Mouse (Mus musculus) liver, embryonic 13.5 days (tissue): ENCODE measurements around the gene Disp1. TPM values are rescaled to one million over a fixed set of nuclear protein-coding genes. Genes with fewer than 3 reads are reported as not detected.

Source experiments
- ATAC-seq: fragments of 200-750 bp; cut with Nextera tagmentation; 2 replicates; pipeline ENCODE4 v1.8.0; 2017; ENCODE audit warnings: low read depth, mild to moderate bottlenecking, moderate number of reproducible peaks, moderate library complexity
- DNase-seq: peaks from one replicate; pipeline ENCODE4 v3.0.0; 2022
- H3K27ac ChIP-seq: fragments of 300-500 bp; sonication (generic); 2 replicates; pipeline ENCODE4 v1.5.1; 2015; ENCODE audit warnings: moderate library complexity, mild to moderate bottlenecking, inconsistent platforms
- H3K27me3 ChIP-seq: fragments of 300-500 bp; sonication (generic); 2 replicates; pipeline ENCODE4 v1.6.1; 2015; ENCODE audit warnings: mild to moderate bottlenecking, inconsistent platforms
- H3K36me3 ChIP-seq: fragments of 300-500 bp; sonication (generic); 2 replicates; pipeline ENCODE4 v1.6.1; 2015; ENCODE audit warnings: mild to moderate bottlenecking, inconsistent platforms
- H3K4me1 ChIP-seq: fragments of 300-500 bp; sonication (generic); replicated peaks from 2 replicates; pipeline ENCODE4 v1.6.1; 2015; ENCODE audit warnings: inconsistent platforms
- H3K4me2 ChIP-seq: fragments of 300-500 bp; sonication (generic); 2 replicates; pipeline ENCODE4 v1.6.1; 2015; ENCODE audit warnings: inconsistent platforms, mild to moderate bottlenecking, moderate library complexity
- H3K4me3 ChIP-seq: fragments of 300-500 bp; sonication (generic); replicated peaks from 2 replicates; pipeline ENCODE4 v1.5.1; 2015; ENCODE audit warnings: mild to moderate bottlenecking, inconsistent platforms
- H3K9ac ChIP-seq: fragments of 300-500 bp; sonication (generic); 2 replicates; pipeline ENCODE4 v1.6.1; 2015; ENCODE audit warnings: mild to moderate bottlenecking, inconsistent platforms
- H3K9me3 ChIP-seq: fragments of 300-500 bp; sonication (generic); replicated peaks from 2 replicates; pipeline ENCODE4 v1.6.1; 2016; ENCODE audit warnings: inconsistent platforms
- WGBS: fragments of 180-500 bp; shearing (Covaris S2); methylation state at CpG from one replicate; pipeline ENCODE4 v1.1.7; 2015; ENCODE audit not compliant: insufficient replicate concordance; 5-methylcytosine and 5-hydroxymethylcytosine counted together
- polyA plus RNA-seq: library from polyadenylated mRNA; unstranded; fragments of >200 nt; fragmentation: Nextera tagmentation; extraction: Ambion mirVana; gene quantifications from 2 replicates; pipeline ENCODE4 v1.2.1, GENCODE M21; 2015

Gene Disp1
- polyA plus RNA-seq, 1 experiment from 2014 or later: 2.4 TPM

GRCm38 (mm10) chr1:183101371-183101770 is 120.0 kb downstream of the Disp1 start:
- H3K27me3 ChIP-seq: no peaks in the 10 kb centered on the region
- ATAC-seq: no peak
- 53% methylated on average over 3 of the region's 3 CpGs for WGBS

GRCm38 (mm10) chr1:183100245-183100644 is 121.1 kb downstream of the Disp1 start:
- no peak overlapping the region for H3K9ac ChIP-seq
- peaks cover 3% of the 10 kb centered on the region; the same call in 1 of the 2 replicates for H3K36me3 ChIP-seq
- no peak overlapping the region for H3K27ac ChIP-seq
- DNase-seq: no peak
- no peaks in the 10 kb centered on the region for H3K9me3 ChIP-seq
- H3K27me3 ChIP-seq: no peaks in the 10 kb centered on the region
- WGBS: 71% methylated on average over 5 of the region's 5 CpGs
- no peak overlapping the region for H3K4me3 ChIP-seq
- H3K4me1 ChIP-seq: no peaks in the 10 kb centered on the region
- no peak for ATAC-seq
- H3K4me2 ChIP-seq: no peak overlapping the region

More at GRCm38 (mm10) chr1:183101371-183101770, 120.0 kb downstream of the Disp1 start:
- H3K9ac ChIP-seq: no peak overlapping the region
- H3K4me3 ChIP-seq: no peak overlapping the region
- DNase-seq: no peak
- H3K9me3 ChIP-seq: no peaks in the 10 kb centered on the region
- no peaks in the 10 kb centered on the region for H3K36me3 ChIP-seq
- no peak overlapping the region for H3K27ac ChIP-seq
- H3K4me2 ChIP-seq: no peak overlapping the region
- no peaks in the 10 kb centered on the region for H3K4me1 ChIP-seq

GRCm38 (mm10) chr1:183099686-183100085 is 121.6 kb downstream of the Disp1 start:
- no peaks in the 10 kb centered on the region for H3K9me3 ChIP-seq
- H3K4me1 ChIP-seq: no peaks in the 10 kb centered on the region
- H3K27ac ChIP-seq: no peak overlapping the region
- no peaks in the 10 kb centered on the region for H3K27me3 ChIP-seq
- no peak for DNase-seq
- H3K9ac ChIP-seq: no peak overlapping the region
- peaks cover 3% of the 10 kb centered on the region; the same call in 1 of the 2 replicates for H3K36me3 ChIP-seq
- H3K4me3 ChIP-seq: no peak overlapping the region
- 76% methylated on average over 12 of the region's 12 CpGs for WGBS
- ATAC-seq: no peak
- H3K4me2 ChIP-seq: no peak overlapping the region

- 83% methylated on average over 10 of the region's 10 CpGs for WGBS
- no peak overlapping the region for H3K4me3 ChIP-seq
- no peaks in the 10 kb centered on the region for H3K9me3 ChIP-seq
- H3K9ac ChIP-seq: no peak overlapping the region
- H3K4me2 ChIP-seq: no peak overlapping the region
- no peak for DNase-seq
- no peaks in the 10 kb centered on the region for H3K27me3 ChIP-seq
- peaks cover 3% of the 10 kb centered on the region; the same call in 1 of the 2 replicates for H3K36me3 ChIP-seq
- no peaks in the 10 kb centered on the region for H3K4me1 ChIP-seq
- H3K27ac ChIP-seq: no peak overlapping the region
- ATAC-seq: no peak
Observed at GRCm38 (mm10) chr1:183097606-183098005, 123.7 kb downstream of the Disp1 start.

GRCm38 (mm10) chr1:183095454-183096088 is 125.8 kb downstream of the Disp1 start:
- no peak overlapping the region for H3K4me2 ChIP-seq
- H3K4me1 ChIP-seq: no peaks in the 10 kb centered on the region
- H3K36me3 ChIP-seq: peaks cover 3% of the 10 kb centered on the region; the same call in 1 of the 2 replicates
- no peaks in the 10 kb centered on the region for H3K9me3 ChIP-seq
- DNase-seq: no peak
- no peak for ATAC-seq
- no peaks in the 10 kb centered on the region for H3K27me3 ChIP-seq
- H3K27ac ChIP-seq: no peak overlapping the region
- no peak overlapping the region for H3K4me3 ChIP-seq
- WGBS: 76% methylated on average over 8 of the region's 8 CpGs
- no peak overlapping the region for H3K9ac ChIP-seq

- Histone ChIP-seq H3K27ac (no peak overlapping the region), H3K4me3 (no peak overlapping the region), H3K4me2 (no peak overlapping the region), H3K27me3 (no peaks in the 10 kb centered on the region), H3K36me3 (peaks cover 25% of the 10 kb centered on the region), H3K4me1 (no peaks in the 10 kb centered on the region), H3K9ac (no peak overlapping the region), H3K9me3 (no peaks in the 10 kb centered on the region)
- ATAC-seq: no peak
- WGBS: 89% methylated on average over 4 of the region's 4 CpGs
- DNase-seq: no peak
Observed at GRCm38 (mm10) chr1:183092296-183092695, 129.0 kb downstream of the Disp1 start.

GRCm38 (mm10) chr1:183091203-183091602 is 130.1 kb downstream of the Disp1 start:
- H3K4me3 ChIP-seq: no peak overlapping the region
- no peak for ATAC-seq
- WGBS: 87% methylated on average over 7 of the region's 7 CpGs
- H3K4me1 ChIP-seq: no peaks in the 10 kb centered on the region
- H3K36me3 ChIP-seq: peaks cover 36% of the 10 kb centered on the region
- H3K9me3 ChIP-seq: no peaks in the 10 kb centered on the region
- H3K4me2 ChIP-seq: no peak overlapping the region
- no peak overlapping the region for H3K27ac ChIP-seq
- no peak for DNase-seq
- H3K27me3 ChIP-seq: no peaks in the 10 kb centered on the region
- no peak overlapping the region for H3K9ac ChIP-seq

- Histone ChIP-seq H3K9me3 (no peaks in the 10 kb centered on the region), H3K4me1 (no peaks in the 10 kb centered on the region), H3K4me3 (no peak overlapping the region), H3K27ac (no peak overlapping the region), H3K27me3 (no peaks in the 10 kb centered on the region), H3K4me2 (no peak overlapping the region), H3K36me3 (peaks cover 35% of the 10 kb centered on the region), H3K9ac (no peak overlapping the region)
- ATAC-seq: no peak
- 92% methylated on average over 23 of the region's 23 CpGs for WGBS
- DNase-seq: no peak
Observed at GRCm38 (mm10) chr1:183088661-183089060, 132.7 kb downstream of the Disp1 start.

GRCm38 (mm10) chr1:183086843-183087242 is 134.5 kb downstream of the Disp1 start:
- Histone ChIP-seq H3K4me3 (no peak overlapping the region), H3K9ac (no peak overlapping the region), H3K36me3 (peaks cover 35% of the 10 kb centered on the region), H3K27me3 (no peaks in the 10 kb centered on the region), H3K4me2 (no peak overlapping the region), H3K9me3 (no peaks in the 10 kb centered on the region), H3K27ac (no peak overlapping the region), H3K4me1 (no peaks in the 10 kb centered on the region)
- no peak for DNase-seq
- no peak for ATAC-seq
- 80% methylated on average over 14 of the region's 14 CpGs for WGBS

GRCm38 (mm10) chr1:183084085-183085050 is 137.0 kb downstream of the Disp1 start:
- 69% methylated on average over 8 of the region's 8 CpGs for WGBS
- H3K4me2 ChIP-seq: no peak overlapping the region
- DNase-seq: no peak
- H3K9me3 ChIP-seq: no peaks in the 10 kb centered on the region
- no peak overlapping the region for H3K9ac ChIP-seq
- no peak overlapping the region for H3K4me3 ChIP-seq
- H3K36me3 ChIP-seq: peaks cover 34% of the 10 kb centered on the region
- no peak overlapping the region for H3K27ac ChIP-seq
- no peak for ATAC-seq
- H3K27me3 ChIP-seq: no peaks in the 10 kb centered on the region
- H3K4me1 ChIP-seq: no peaks in the 10 kb centered on the region; the same call in 1 of the 2 replicates

- Histone ChIP-seq H3K27ac (no peak overlapping the region), H3K9me3 (no peaks in the 10 kb centered on the region), H3K4me1 (peaks cover 3% of the 10 kb centered on the region; the same call in 1 of the 2 replicates), H3K27me3 (no peaks in the 10 kb centered on the region), H3K4me2 (no peak overlapping the region), H3K9ac (no peak overlapping the region), H3K36me3 (peaks cover 15% of the 10 kb centered on the region), H3K4me3 (no peak overlapping the region)
- DNase-seq (no peak), ATAC-seq (no peak)
- 76% methylated on average over 4 of the region's 4 CpGs for WGBS
Observed at GRCm38 (mm10) chr1:183082436-183082835, 138.9 kb downstream of the Disp1 start.
